Mouse (Mus musculus): ENCODE data around the gene Nmur1.
A peak's percentile ranks its signal among the peaks of the same experiment; 100 is the strongest.

The Nmur1 gene

DNA sequence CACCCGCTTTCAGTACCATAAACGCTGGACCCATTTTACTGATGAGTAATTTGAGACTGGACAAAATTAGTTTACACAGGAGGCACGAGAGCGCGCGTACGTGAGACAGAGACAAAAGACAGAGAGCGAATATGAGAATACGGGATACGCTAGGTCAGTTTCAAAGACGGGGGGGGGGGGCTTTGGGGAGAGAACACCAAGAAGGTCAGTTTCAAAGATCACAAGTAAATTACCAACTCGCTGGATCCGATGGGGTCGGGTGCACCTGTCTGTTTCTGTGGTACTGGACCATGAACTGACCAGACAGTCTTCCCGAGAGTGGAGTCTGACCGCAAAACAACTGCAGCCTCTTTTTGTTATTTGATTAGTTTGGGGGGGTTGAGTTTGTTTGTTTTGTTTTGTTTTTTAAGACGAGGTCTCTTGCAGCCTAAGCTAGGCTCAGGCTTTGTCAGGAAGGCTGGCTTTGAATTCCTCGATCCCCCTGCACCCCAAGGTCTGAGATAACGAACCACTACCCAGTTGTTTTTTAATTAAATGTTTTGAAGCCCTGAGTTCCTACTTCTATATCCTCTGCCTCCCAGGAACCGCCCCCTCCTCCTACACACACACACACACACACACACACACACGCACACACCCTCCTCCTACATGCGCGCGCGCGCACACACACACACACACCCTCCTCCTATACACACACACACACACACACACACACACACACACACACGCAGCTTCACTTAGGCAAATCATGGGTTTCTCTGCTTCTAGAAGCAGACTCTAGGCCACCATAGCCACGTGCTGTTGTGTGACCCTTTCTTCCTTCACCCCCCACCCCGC, 15.1 kb upstream of the Nmur1 start:
- DNase-seq (ENCODE audit: low spot score): peak; percentile 67

DNA sequence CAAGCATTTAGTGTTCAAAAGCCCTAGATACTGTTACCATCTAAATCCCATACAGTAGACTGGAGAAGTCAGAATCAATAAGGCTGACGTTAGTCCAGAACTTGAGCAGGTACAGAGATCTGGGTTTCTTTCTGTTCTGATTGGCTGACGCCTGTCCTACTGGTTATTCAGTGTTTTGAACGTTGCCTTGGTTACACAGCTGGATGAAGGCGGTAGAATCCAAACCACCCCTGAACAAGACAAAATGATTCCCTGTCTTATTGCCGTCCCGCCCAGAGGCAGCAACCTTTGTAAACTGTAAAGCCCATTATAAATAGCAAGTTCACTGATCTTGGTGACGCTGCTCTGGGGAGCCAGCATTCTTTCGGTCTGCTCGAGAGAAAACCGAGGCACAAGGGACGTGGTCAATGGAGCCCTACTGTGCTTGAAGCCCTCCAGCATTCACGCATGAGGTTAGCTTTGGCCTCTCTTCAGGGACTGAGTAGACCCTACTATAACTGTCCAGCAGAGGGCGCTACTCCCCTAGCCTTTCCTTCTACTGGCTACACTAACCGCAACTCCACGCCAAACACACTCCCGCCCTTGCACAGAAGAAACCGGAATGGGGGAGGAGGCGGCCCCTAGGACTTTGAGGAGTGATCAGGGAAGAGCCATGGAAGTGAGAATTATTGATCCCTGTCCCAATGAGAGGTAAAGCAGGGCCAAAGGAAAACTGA, 14.3 kb upstream of the Nmur1 start:
- peak; percentile 87 for DNase-seq (ENCODE audit: low spot score)

DNA sequence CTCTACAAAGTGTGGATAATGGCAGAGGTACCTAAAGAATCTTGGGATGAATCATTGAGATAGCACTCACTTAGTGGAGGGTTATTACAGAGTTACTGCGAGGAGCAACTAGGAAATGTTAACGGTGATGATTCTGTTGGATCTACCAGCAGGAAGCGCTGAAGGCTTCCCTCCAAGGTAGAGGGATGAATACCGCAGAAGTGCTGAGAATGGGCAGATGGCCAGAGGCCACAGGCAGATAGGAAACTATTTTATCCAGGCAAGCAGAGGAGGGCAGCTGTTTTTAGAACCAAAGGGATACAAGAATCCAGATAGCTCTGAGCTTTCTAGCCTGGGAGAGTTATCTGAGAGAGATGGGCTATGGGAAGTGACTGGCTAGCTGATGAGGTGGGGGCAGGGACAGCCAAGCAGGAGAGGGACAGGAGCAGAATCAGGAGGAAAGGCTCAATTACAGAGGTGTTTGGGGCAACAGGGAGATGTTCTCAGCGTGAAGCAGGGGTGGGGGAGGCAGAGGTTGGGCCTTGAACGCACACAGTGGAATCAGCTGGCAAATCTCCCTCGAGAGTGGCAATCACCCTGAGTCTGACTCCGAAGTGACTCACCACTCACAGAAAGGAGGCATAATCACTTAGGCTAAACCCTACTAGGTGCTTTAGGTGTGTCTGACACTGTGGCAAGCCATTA, 13.6 kb upstream of the Nmur1 start:
- DNase-seq (ENCODE audit: low spot score): no peak

DNA sequence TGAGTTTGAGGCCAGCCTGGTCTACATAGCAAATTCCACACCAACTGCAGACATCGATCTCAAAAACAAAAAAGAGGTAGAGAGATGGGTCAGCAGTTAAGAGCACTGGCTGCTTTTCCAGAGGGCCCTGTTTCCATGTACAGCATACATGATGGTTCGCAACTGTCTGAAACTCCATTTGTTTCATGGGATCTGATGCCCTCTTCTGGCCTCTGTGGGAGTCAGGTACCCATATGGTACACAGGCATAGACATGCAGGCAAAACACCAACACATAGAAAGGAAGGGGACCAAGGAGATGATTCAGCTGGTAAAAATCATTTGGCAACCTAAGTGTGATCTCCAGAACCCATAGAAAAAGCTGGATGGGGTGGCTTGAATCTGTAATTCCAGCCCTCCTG, 12.5 kb upstream of the Nmur1 start:
- DNase-seq (ENCODE audit: low spot score): no peak

DNA sequence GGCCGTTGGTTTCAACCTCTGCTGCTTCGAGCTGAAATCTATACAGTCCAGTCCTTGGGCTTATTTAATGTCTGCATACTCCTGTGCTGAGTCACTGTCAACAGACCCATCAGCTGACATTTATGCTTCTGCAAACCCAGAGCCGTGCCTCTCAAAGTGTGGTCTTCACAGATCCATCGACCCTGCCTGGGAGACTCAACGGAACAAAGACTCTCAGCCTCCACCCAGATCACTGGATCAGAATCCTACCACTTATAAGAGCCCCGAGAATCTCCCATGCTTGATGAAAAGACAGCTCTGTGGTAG, 11.9 kb upstream of the Nmur1 start:
- no peak for DNase-seq (ENCODE audit: low spot score)

DNA sequence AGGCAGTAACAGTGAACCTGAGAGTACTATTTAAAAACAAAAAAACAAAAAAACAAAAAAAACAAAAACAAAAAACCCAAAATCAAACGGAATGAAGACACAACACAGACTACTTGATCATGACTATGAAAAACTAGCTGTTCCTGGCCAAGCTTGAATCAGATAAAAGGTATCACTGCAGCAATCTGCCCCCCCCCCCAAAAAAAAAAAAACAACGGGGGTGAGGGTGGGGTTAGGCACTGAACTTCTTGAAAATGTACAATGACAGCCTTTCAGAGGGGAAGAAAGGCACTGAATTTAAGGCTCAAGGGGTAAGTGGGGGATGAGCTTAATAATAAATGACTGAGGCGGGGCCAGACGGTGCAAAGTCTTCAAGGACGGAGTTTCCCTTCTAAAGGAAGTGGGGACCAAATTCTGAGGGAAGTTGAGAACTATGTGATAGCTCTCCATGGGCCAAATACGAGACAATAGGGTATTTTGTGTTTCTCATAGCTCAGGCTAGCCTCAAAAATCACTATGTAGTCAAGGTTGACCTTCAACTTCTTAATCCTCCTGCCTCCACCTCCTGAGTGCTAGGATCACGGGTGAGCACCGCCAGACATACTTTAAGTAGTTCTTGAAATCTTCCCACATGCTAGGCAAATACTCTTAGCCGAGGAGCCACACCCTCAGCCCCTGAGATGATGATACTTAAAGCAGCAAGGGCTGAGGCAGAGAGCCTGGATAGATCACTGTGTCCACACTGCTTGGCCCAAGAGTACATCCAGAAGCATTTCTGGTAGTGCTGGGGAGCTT, 11.4 kb upstream of the Nmur1 start:
- no peak for DNase-seq (ENCODE audit: low spot score)

DNA sequence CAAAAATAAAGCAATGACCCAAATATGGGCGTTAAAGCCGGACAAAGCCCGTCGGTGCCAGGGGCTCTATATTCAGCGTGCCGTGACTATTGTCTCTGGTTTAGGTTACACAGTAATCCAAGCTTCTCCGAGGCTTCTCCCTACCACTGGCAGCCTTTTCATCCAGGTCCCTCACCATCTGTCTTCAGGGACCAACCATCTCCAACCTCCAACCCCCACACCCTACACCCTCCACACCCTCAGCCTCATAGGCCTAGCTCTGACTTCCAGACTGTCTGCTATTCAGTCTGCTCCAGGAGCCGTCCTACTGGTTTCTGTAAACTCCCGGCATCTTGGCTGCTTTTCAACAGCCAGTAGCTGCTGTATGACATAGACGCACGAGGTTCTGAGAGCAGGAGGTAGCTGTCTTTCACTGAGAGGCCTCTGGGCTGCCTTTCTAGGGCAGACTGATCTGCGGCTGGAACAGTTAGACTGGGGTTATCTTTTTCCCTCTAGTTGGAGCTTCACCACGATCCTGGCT, 9.3 kb upstream of the Nmur1 start:
- no peak for DNase-seq (ENCODE audit: low spot score)

GRCm38 (mm10) chr1:86434439-86435201, 8.6 kb upstream of the Nmur1 start:
- peak; percentile 97 for DNase-seq (ENCODE audit: low spot score)

DNA sequence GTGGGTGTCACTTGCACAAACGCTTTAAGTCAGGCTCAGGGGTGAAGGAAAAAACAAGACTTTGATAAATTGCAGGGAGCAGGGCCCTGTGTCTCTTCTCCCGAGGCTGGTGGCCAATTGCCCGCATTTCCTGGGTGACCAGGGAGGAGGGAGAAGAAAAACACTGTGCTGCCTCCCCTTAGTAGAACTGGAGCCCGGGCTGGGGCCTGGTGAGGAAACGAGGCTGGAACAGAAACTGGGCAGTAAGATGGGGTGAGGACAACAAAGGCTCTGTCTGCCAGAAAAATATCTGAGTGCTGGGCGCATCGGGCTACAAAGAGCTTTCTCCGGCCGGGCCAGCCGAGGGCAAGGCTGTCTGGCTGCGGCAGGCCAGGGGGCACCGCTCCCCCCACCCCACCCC, 8.0 kb upstream of the Nmur1 start:
- DNase-seq (ENCODE audit: low spot score): peak; percentile 74

DNA sequence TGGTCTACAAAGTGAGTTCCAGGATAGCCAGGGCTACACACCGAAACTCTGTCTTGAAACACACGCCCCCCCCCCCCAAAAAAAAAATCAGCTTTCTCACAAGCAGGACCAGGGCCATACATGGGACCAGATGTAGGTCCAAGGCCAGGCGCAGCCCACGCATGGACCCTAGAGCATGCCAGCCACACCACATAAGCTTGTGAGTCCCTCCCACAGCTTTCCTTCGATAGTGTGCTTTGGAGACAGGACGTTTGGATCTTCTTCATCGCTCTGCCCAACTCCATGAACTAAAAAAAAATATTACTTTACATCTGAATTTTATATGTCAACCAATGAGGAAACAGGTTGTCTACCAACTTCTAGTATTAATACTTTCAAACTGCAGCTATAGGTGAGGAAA, 7.3 kb upstream of the Nmur1 start:
- no peak for DNase-seq (ENCODE audit: low spot score)

GRCm38 (mm10) chr1:86432778-86433177, 6.8 kb upstream of the Nmur1 start:
- no peak for DNase-seq (ENCODE audit: low spot score)

DNA sequence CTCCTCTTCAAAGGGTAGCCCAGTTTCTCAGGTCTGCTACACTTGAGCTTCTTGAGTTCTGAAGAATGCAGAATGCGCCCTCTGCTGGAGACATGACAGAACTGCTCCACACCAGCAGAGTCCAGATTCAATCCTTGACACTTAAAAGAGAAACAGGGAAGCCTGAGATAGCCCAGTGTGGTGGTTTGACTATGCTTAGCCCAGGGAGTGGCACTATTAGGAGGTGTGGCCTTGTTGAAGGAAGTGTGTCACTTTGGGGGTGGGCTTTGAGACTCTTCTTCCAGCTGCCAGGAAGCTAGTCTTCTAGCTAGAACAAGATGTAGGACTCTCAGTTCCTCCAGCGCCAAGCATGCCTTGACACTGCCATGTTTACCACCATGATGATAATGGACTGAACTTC, 4.0 kb upstream of the Nmur1 start:
- peak; percentile 60 for DNase-seq (ENCODE audit: low spot score)

DNA sequence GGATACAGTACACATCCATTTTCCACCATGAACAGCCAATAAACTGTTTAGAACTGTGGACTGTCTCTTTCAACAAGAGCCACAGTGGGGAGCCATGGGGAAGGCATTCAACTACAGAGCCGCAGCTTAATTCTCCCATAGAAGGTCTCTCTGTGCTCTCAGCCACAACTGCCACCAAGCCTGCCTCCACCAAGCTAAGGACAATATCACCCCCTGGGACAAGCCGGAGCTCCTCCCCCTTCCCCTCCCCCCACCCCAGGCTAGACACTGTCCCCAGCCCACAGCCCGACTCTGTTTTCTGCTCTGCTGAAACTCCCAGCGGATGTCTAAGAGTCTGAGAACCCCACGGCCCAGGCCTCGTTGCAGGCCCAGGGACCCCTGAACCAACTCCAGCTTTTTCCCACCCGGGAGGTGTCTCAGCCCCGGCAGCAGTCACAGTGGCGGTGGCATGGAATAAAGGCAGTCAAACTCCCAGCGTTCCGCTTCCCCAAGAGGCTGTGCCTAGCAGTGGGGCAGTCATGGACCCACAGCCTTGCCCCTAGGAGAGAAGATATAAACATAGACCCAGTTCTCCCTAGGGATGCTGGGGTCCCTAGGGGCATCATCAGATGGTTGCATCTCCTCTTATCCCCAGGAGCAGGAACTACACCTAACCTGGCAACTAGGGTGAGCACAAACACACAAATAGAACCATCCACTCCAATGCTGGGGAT, 1.0 kb downstream of the Nmur1 start:
- DNase-seq (ENCODE audit: low spot score): no peak

DNA sequence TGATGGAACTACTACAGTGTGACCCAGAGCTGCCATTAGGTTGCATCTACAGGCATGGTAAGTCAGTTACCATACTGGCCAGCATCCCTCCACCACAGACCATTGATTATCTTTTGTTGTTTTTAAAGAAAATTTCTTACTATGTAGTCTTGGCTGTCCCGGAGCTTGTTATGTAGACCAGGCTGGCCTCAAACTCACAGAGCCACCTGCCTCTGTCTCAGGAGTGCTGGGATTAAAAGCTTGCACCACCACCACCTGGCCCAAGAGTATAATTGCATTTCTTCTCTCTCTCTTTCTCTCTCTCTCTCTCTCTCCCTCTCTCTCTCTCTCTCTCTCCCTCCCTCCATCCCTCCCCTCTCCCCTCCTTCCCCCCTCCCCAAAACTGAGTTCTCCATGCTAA, 1.7 kb downstream of the Nmur1 start:
- DNase-seq (ENCODE audit: low spot score): no peak

DNA sequence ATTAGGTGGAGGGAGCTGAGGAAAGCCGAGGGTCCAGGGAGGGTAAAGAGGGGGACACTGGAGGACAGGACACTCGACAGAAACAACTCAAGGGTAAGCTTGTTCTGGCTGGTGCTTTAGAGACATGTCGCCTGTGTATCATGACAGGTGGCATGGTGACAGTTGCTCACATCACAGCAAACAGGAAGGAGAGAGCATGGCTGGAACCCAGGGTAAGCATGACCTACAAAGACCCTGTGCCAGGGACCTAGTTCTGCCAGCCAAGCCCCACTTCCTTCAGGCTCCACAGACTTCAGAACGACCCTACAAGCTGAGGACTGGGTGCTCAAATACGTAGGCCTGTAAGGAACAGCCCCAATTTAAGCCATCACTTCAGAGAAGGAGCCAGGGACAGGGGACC, 2.1 kb downstream of the Nmur1 start:
- no peak for DNase-seq (ENCODE audit: low spot score)

GRCm38 (mm10) chr1:86421007-86421406, 5.0 kb downstream of the Nmur1 start:
- peak; percentile 79 for DNase-seq (ENCODE audit: low spot score)

DNA sequence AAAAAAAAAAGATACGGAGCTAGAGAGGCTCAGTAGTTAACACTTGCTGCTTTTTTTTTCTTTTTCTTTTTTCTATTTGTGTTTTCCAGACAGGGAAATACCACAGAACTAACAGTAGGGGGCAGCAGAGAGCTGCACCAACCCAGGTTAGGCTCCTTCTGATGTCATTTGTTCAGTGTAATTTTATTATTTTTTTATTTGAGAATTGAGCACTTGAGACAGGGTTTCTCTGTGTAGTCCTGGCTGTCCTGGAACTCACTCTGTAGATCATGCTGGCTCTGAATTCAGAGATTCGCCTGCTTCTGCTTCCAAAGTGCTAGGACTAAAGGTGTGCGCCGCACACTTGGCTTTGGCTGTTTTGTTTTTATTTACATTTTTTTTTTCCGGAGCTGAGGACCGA, 9.7 kb downstream of the Nmur1 start:
- no peak for DNase-seq (ENCODE audit: low spot score)

- DNase-seq (ENCODE audit: low spot score): no peak
Observed at GRCm38 (mm10) chr1:86415612-86416184, 10.3 kb downstream of the Nmur1 start.

GRCm38 (mm10) chr1:86415144-86415543, 10.9 kb downstream of the Nmur1 start:
- DNase-seq (ENCODE audit: low spot score): no peak

DNA sequence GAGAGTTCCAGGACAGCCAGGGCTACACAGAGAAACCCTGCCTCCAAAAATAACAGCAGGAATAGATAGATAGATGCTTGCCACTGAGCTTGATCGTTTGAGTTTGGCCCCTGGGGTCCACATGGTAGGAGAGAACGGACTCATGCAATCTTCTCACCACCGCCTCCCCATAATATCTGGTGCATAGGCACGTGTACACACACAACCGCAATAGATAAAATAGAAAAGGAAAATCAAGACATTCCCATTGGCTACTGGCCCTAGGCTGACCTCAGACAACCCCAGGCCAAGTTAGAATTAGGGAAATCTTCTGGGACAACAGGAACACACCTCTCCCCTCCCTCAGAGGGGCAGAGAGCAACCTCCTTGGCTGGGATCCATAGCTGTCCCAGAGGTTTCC, 11.3 kb downstream of the Nmur1 start:
- DNase-seq (ENCODE audit: low spot score): no peak

All from ovary, postnatal 36 days (tissue).